Comparison of ENCODE assay signal across 17 mouse cellular contexts in genomic region chr12:44197873-44198525, GRCm38 (mm10). TPM values are rescaled to one million over a fixed set of nuclear protein-coding genes. Genes with fewer than 3 reads are reported as not detected.
DNase-seq lines count a peak whose midpoint lies in the region; ATAC-seq and TF ChIP-seq lines count a peak whose summit lies in the region.
"Had no signal": no experiment of that assay in that cellular context is flagged by ENCODE, and none has a peak within 500 bp of the region (broad histone marks: within the 10 kb centered on the region; RNA-seq: fewer than 3 reads in every experiment).

No protein-coding gene starts in this region.

- peak; percentile 43 for DNase-seq in lung, embryonic 14.5 days
- no peak for DNase-seq in lung, postnatal 25 days (ENCODE audit: low spot score)
- DNase-seq in c-Kit-positive CD71-positive TER-119-negative erythroid progenitor cells, embryonic 14.5 days (ENCODE audit: low read depth), result peak; percentile 57
- no peak for DNase-seq in layer of hippocampus, adult 11-12 months (ENCODE audit: low spot score)
- no peak for DNase-seq in left cerebral cortex, postnatal 10 days (ENCODE audit: extremely low spot score in 1 of 2, low spot score in 2 of 2)
- DNase-seq: cerebellum, postnatal 10 days; kidney, postnatal 25 days; retina, postnatal 1 day had no signal

- intact Hi-C loops in left cerebral cortex, postnatal 10 days (cut with DNase I), result no loop called here

- no peaks in the 10 kb centered on the region for H3K36me3 ChIP-seq in lung, embryonic 14.5 days (ENCODE audit: insufficient read depth)
- H3K36me3 ChIP-seq in intestine, embryonic 16.5 days (ENCODE audit: control insufficient read depth, insufficient read depth, low read length), result no peaks in the 10 kb centered on the region
- H3K36me3 ChIP-seq: forebrain, embryonic 15.5 days; heart, embryonic 15.5 days; limb, embryonic 15.5 days; midbrain, embryonic 15.5 days had no signal

- no peaks in the 10 kb centered on the region for H3K9me3 ChIP-seq in lung, embryonic 14.5 days (ENCODE audit: low read depth, low read length)
- H3K9me3 ChIP-seq in intestine, embryonic 16.5 days (ENCODE audit: control insufficient read depth, low read length), result no peaks in the 10 kb centered on the region
- H3K9me3 ChIP-seq: embryonic facial prominence, embryonic 13.5 days; forebrain, embryonic 15.5 days; heart, embryonic 15.5 days; limb, embryonic 15.5 days; midbrain, embryonic 15.5 days; neural tube, embryonic 13.5 days had no signal

- no peak overlapping the region for H3K9ac ChIP-seq in lung, embryonic 14.5 days
- H3K9ac ChIP-seq in intestine, embryonic 16.5 days (ENCODE audit: low read depth, low read length), result no peak overlapping the region
- H3K9ac ChIP-seq: embryonic facial prominence, embryonic 13.5 days; forebrain, embryonic 15.5 days; heart, embryonic 15.5 days; limb, embryonic 15.5 days; midbrain, embryonic 15.5 days; neural tube, embryonic 13.5 days had no signal

- no peak overlapping the region for H3K27ac ChIP-seq in lung, embryonic 14.5 days (ENCODE audit: low read depth)
- H3K27ac ChIP-seq in intestine, embryonic 16.5 days (ENCODE audit: low read length), result no peak overlapping the region
- H3K27ac ChIP-seq: embryonic facial prominence, embryonic 13.5 days; forebrain, embryonic 15.5 days; heart, embryonic 15.5 days; limb, embryonic 15.5 days; midbrain, embryonic 15.5 days; neural tube, embryonic 13.5 days had no signal

- no peak; the same call in 1 of the 2 replicates for ATAC-seq in lung, embryonic 14.5 days (ENCODE audit: insufficient read depth)
- ATAC-seq in intestine, embryonic 16.5 days, result 0 out of 2 replicates have a peak, but pooled peaks have one; percentile 28
- ATAC-seq in megakaryocyte progenitor cell, adult 5-6 weeks (replicated peaks; ENCODE audit: poor library complexity), result peak; percentile 93
- ATAC-seq: forebrain, embryonic 15.5 days; hindbrain, embryonic 16.5 days; midbrain, embryonic 15.5 days had no signal

- no peak overlapping the region for H3K4me2 ChIP-seq in lung, embryonic 14.5 days
- no peak overlapping the region for H3K4me2 ChIP-seq in intestine, embryonic 16.5 days (ENCODE audit: low read depth, low read length)
- H3K4me2 ChIP-seq: embryonic facial prominence, embryonic 13.5 days; forebrain, embryonic 15.5 days; heart, embryonic 15.5 days; limb, embryonic 15.5 days; midbrain, embryonic 15.5 days; neural tube, embryonic 13.5 days had no signal

- 38% methylated on average over 4 of the region's 4 CpGs for WGBS in lung, embryonic 14.5 days
- 52% methylated on average over 4 of the region's 4 CpGs for WGBS in intestine, embryonic 16.5 days

- no peaks in the 10 kb centered on the region for H3K4me1 ChIP-seq in lung, embryonic 14.5 days (ENCODE audit: insufficient read depth)
- H3K4me1 ChIP-seq in intestine, embryonic 16.5 days (ENCODE audit: control insufficient read depth, insufficient read depth, low read length), result no peaks in the 10 kb centered on the region
- H3K4me1 ChIP-seq: embryonic facial prominence, embryonic 13.5 days; forebrain, embryonic 15.5 days; heart, embryonic 15.5 days; limb, embryonic 15.5 days; midbrain, embryonic 15.5 days; neural tube, embryonic 13.5 days had no signal

- H3K27me3 ChIP-seq in lung, embryonic 14.5 days (ENCODE audit: insufficient read depth, low read length), result no peaks in the 10 kb centered on the region
- H3K27me3 ChIP-seq in intestine, embryonic 16.5 days (replicated peaks; ENCODE audit: control insufficient read depth, insufficient read depth, low read length), result no peaks in the 10 kb centered on the region
- H3K27me3 ChIP-seq: embryonic facial prominence, embryonic 13.5 days; forebrain, embryonic 15.5 days; heart, embryonic 15.5 days; limb, embryonic 15.5 days; midbrain, embryonic 15.5 days; neural tube, embryonic 13.5 days had no signal

- H3K4me3 ChIP-seq in lung, embryonic 14.5 days (ENCODE audit: low read depth, low read length), result no peak overlapping the region
- H3K4me3 ChIP-seq in intestine, embryonic 16.5 days (ENCODE audit: low read length), result no peak overlapping the region
- H3K4me3 ChIP-seq: embryonic facial prominence, embryonic 13.5 days; forebrain, embryonic 15.5 days; heart, embryonic 15.5 days; limb, embryonic 15.5 days; midbrain, embryonic 15.5 days; neural tube, embryonic 13.5 days had no signal

- TF ChIP-seq CTCF in lung, embryonic 14.5 days (IDR thresholded peaks at IDR 0.05; ENCODE audit: low read depth), result no peak

RNA-seq across cellular contexts. Expression of gene Dnajb9, which starts 12.1 kb away (rescaled TPM):
- polyA plus RNA-seq in lung, embryonic 14.5 days (2014; fragmentation: Nextera tagmentation; extraction: Ambion mirVana), result 17.1 and 23.5 TPM in 2 replicates
- 24.3 and 34.1 TPM in 2 replicates for polyA plus RNA-seq in intestine, embryonic 16.5 days (2015; fragmentation: Nextera tagmentation; extraction: Ambion mirVana)
- total RNA-seq in megakaryocyte progenitor cell, adult 5-6 weeks (2015), result 86.3 and 110 TPM in 2 replicates
- 55.5 and 60.6 TPM in 2 replicates for total RNA-seq in megakaryocyte progenitor cell, adult 5-6 weeks (2017)
- 10 to 100 TPM; 29.0 to 30.7 TPM for total RNA-seq in left cerebral cortex, postnatal 10 days (2021)

RNA-seq across cellular contexts. Expression of gene Pnpla8, which starts 23.2 kb away (rescaled TPM):
- polyA plus RNA-seq in lung, embryonic 14.5 days (2014; fragmentation: Nextera tagmentation; extraction: Ambion mirVana), result 52.6 and 63.5 TPM in 2 replicates
- polyA plus RNA-seq in intestine, embryonic 16.5 days (2015; fragmentation: Nextera tagmentation; extraction: Ambion mirVana), result 56.6 and 62.7 TPM in 2 replicates
- 33.1 and 39.6 TPM in 2 replicates for total RNA-seq in megakaryocyte progenitor cell, adult 5-6 weeks (2015)
- 32.2 and 35.9 TPM in 2 replicates for total RNA-seq in megakaryocyte progenitor cell, adult 5-6 weeks (2017)
- total RNA-seq in left cerebral cortex, postnatal 10 days (2021), result 100 to 1,000 TPM; 118 to 122 TPM

Comparison
In these comparisons a context has a peak if more than half of its experiments do, and no peak if none do; other contexts are left out.
1. DNase-seq: peak in lung, embryonic 14.5 days (single experiment) and c-Kit-positive CD71-positive TER-119-negative erythroid progenitor cells, embryonic 14.5 days (single experiment); none in lung, postnatal 25 days (single experiment), layer of hippocampus, adult 11-12 months (single experiment) and left cerebral cortex, postnatal 10 days (0 of 2).